In genomic region chr5:140461476-140461875, GRCm38 (mm10) we compare ENCODE assay signal across 29 mouse cellular contexts. TPM values are rescaled to one million over a fixed set of nuclear protein-coding genes. Genes with fewer than 3 reads are reported as not detected.
"Had no signal": no experiment of that assay in that cellular context is flagged by ENCODE, and none has a peak within 500 bp of the region (broad histone marks: within the 10 kb centered on the region; RNA-seq: fewer than 3 reads in every experiment).

No protein-coding gene starts in this region.

- H3K4me1 ChIP-seq: heart, embryonic 10.5 days; heart, embryonic 12.5 days; hindbrain, embryonic 13.5 days; hindbrain, embryonic 15.5 days; limb, embryonic 10.5 days; limb, embryonic 12.5 days; liver, embryonic 13.5 days had no signal

- H3K4me3 ChIP-seq: gastrocnemius, adult 2 months; heart, embryonic 10.5 days; heart, embryonic 12.5 days; hindbrain, embryonic 13.5 days; hindbrain, embryonic 15.5 days; layer of hippocampus, adult 2 months; left cerebral cortex, adult 2 months; limb, embryonic 10.5 days; limb, embryonic 12.5 days; liver, embryonic 13.5 days had no signal

- DNase-seq: gastrocnemius, adult 2 months; gastrocnemius, postnatal 10 days; gastrocnemius, postnatal 25 days; heart, adult 18-20 months; heart, postnatal 10 days; heart, postnatal 36 days; kidney, adult 11 months; kidney, adult 2 months; kidney, postnatal 10 days; kidney, postnatal 25 days; kidney, postnatal 4 days; liver; liver, embryonic 13.5 days had no signal

- H3K27me3 ChIP-seq: heart, embryonic 12.5 days; hindbrain, embryonic 13.5 days; hindbrain, embryonic 15.5 days; limb, embryonic 12.5 days; liver, embryonic 13.5 days had no signal

- H3K27ac ChIP-seq: gastrocnemius, adult 2 months; heart, embryonic 10.5 days; hindbrain, embryonic 13.5 days; hindbrain, embryonic 15.5 days; hindbrain, postnatal 0 days; layer of hippocampus, adult 2 months; left cerebral cortex, adult 2 months; limb, embryonic 10.5 days; limb, embryonic 12.5 days; liver, embryonic 13.5 days had no signal

- H3K36me3 ChIP-seq: heart, embryonic 10.5 days; heart, embryonic 12.5 days; hindbrain, embryonic 13.5 days; hindbrain, embryonic 15.5 days; limb, embryonic 10.5 days; limb, embryonic 12.5 days; liver, embryonic 13.5 days had no signal

- H3K9me3 ChIP-seq: hindbrain, embryonic 15.5 days; limb, embryonic 10.5 days had no signal

RNA-seq across cellular contexts. Expression of gene Gm4869, which starts 16.0 kb away (rescaled TPM):
- polyA plus RNA-seq: heart, embryonic 10.5 days; heart, embryonic 12.5 days; heart, embryonic 14.5 days; heart, embryonic 16.5 days; hindbrain, embryonic 13.5 days; hindbrain, embryonic 15.5 days; hindbrain, postnatal 0 days; intestine, embryonic 14.5 days; intestine, embryonic 16.5 days; kidney, embryonic 14.5 days; kidney, embryonic 16.5 days; limb, embryonic 10.5 days; limb, embryonic 12.5 days; liver, embryonic 11.5 days; liver, embryonic 13.5 days had no signal
